Mouse (Mus musculus) hindbrain, embryonic 11.5 days (tissue): ENCODE data around the gene Catsperg1. TPM values are rescaled to one million over a fixed set of nuclear protein-coding genes. Genes with fewer than 3 reads are reported as not detected.
"Not testable (repeated sequence)": the region's sequence is repeated elsewhere in the genome, so short reads cannot be mapped to it uniquely, and the experiment has no call there.

ENCODE experiments used
- ATAC-seq: fragments of 200-750 bp; cut with Nextera tagmentation; 2 replicates; pipeline ENCODE4 v1.8.0; 2017; ENCODE audit warnings: mild to moderate bottlenecking, moderate TSS enrichment, moderate library complexity; ENCODE audit not compliant: low FRiP score
- DNase-seq: peaks from one replicate; pipeline ENCODE4 v3.0.0-alpha.2; 2015; ENCODE audit warnings: low spot score
- H3K27ac ChIP-seq: fragments of 300-500 bp; sonication (generic); 2 replicates; pipeline ENCODE4 v1.5.1; 2014; ENCODE audit warnings: mild to moderate bottlenecking, low read depth, low read length
- H3K27me3 ChIP-seq: fragments of 300-500 bp; sonication (generic); 2 replicates; pipeline ENCODE4 v1.6.1; 2014; ENCODE audit warnings: mild to moderate bottlenecking, low read length, moderate library complexity, mixed read lengths; ENCODE audit not compliant: control insufficient read depth, insufficient read depth
- H3K36me3 ChIP-seq: fragments of 300-500 bp; sonication (generic); 2 replicates; pipeline ENCODE4 v1.6.1; 2014; ENCODE audit warnings: mild to moderate bottlenecking, low read length, moderate library complexity, mixed read lengths; ENCODE audit not compliant: control insufficient read depth, insufficient read depth
- H3K4me1 ChIP-seq: fragments of 300-500 bp; sonication (generic); replicated peaks from 2 replicates; pipeline ENCODE4 v1.6.1; 2014; ENCODE audit warnings: low read length, mixed read lengths; ENCODE audit not compliant: control insufficient read depth, insufficient read depth
- H3K4me2 ChIP-seq: fragments of 300-500 bp; sonication (generic); replicated peaks from 2 replicates; pipeline ENCODE4 v1.6.1; 2014; ENCODE audit warnings: mild to moderate bottlenecking, low read depth, low read length
- H3K4me3 ChIP-seq: fragments of 300-500 bp; sonication (generic); 2 replicates; pipeline ENCODE4 v1.5.1; 2014; ENCODE audit warnings: low read depth, low read length
- H3K9ac ChIP-seq: fragments of 300-500 bp; sonication (generic); 2 replicates; pipeline ENCODE4 v1.6.1; 2014; ENCODE audit warnings: low read depth, low read length
- H3K9me3 ChIP-seq: fragments of 300-500 bp; sonication (generic); 2 replicates; pipeline ENCODE4 v1.6.1; 2016; ENCODE audit warnings: low read length; ENCODE audit not compliant: control insufficient read depth
- WGBS: fragments of 180-500 bp; shearing (Covaris S2); extraction: QIAGEN DNeasy Blood & Tissue Kit; methylation state at CpG from one replicate; pipeline ENCODE4 v1.1.7; 2014; 5-methylcytosine and 5-hydroxymethylcytosine counted together
- polyA plus RNA-seq: library from polyadenylated mRNA; unstranded; fragments of >200 nt; fragmentation: Nextera tagmentation; extraction: Ambion mirVana; gene quantifications from 2 replicates; pipeline ENCODE4 v1.2.1, GENCODE M21; 2014

Gene Catsperg1
- polyA plus RNA-seq, 1 experiment from 2014 or later = 0.51 TPM

- H3K4me2 ChIP-seq, H3K27ac ChIP-seq, H3K4me3 ChIP-seq: not testable (repeated sequence)
These were observed 32.5 kb downstream of the Catsperg1 start for GRCm38 (mm10) chr7:29181323-29181722.

GRCm38 (mm10) chr7:29180854-29181236, 33.0 kb downstream of the Catsperg1 start:
- Histone ChIP-seq H3K27ac (no peak overlapping the region), H3K4me3 (peak overlapping the region; percentile 89), H3K4me2 (peak overlapping the region; percentile 80), H3K36me3 (no peaks in the 10 kb centered on the region), H3K4me1 (peaks cover 6% of the 10 kb centered on the region; the same call in 1 of the 2 replicates), H3K9ac (no peak overlapping the region), H3K27me3 (no peaks in the 10 kb centered on the region), H3K9me3 (no peaks in the 10 kb centered on the region)
- DNase-seq (no peak), ATAC-seq (peak; percentile 52)
- WGBS = 42% methylated on average over 5 of the region's 5 CpGs

More at GRCm38 (mm10) chr7:29181323-29181722, 32.5 kb downstream of the Catsperg1 start:
- not testable (repeated sequence) for H3K36me3 ChIP-seq, H3K9me3 ChIP-seq, H3K4me1 ChIP-seq, ATAC-seq, H3K9ac ChIP-seq, H3K27me3 ChIP-seq, DNase-seq
- 90% methylated on average over 4 of the region's 4 CpGs for WGBS

GRCm38 (mm10) chr7:29180077-29180853, 33.6 kb downstream of the Catsperg1 start, which contains the start of gene Psmd8:
Psmd8 (minus strand) TSS chr7:29180701.
- Histone ChIP-seq H3K4me3 (peak within 1 kb of the TSS; percentile 89), H3K27ac (peak within 1 kb of the TSS; percentile 58; the same call in 1 of the 2 replicates), H3K36me3 (no peaks in the 10 kb centered on the region), H3K4me1 (peaks cover 6% of the 10 kb centered on the region; the same call in 1 of the 2 replicates), H3K4me2 (peak within 1 kb of the TSS; percentile 80), H3K9me3 (no peaks in the 10 kb centered on the region), H3K27me3 (no peaks in the 10 kb centered on the region), H3K9ac (peak within 1 kb of the TSS; percentile 84)
- DNase-seq = peak; percentile 96
- under 1% methylated on average over 62 of the region's 62 CpGs for WGBS
- peak; percentile 96 for ATAC-seq

- Histone ChIP-seq H3K4me2 (peak overlapping the region; percentile 80), H3K9me3 (no peaks in the 10 kb centered on the region), H3K27me3 (no peaks in the 10 kb centered on the region), H3K36me3 (no peaks in the 10 kb centered on the region), H3K27ac (no peak overlapping the region), H3K4me1 (peaks cover 6% of the 10 kb centered on the region; the same call in 1 of the 2 replicates), H3K4me3 (peak overlapping the region; percentile 89), H3K9ac (peak overlapping the region; percentile 84; the same call in 1 of the 2 replicates)
- DNase-seq (no peak), ATAC-seq (no peak)
- WGBS = 69% methylated on average over 7 of the region's 7 CpGs
These were observed 34.5 kb downstream of the Catsperg1 start for GRCm38 (mm10) chr7:29179323-29179722.

GRCm38 (mm10) chr7:29178106-29178505, 35.7 kb downstream of the Catsperg1 start:
- DNase-seq = no peak
- no peak overlapping the region for H3K27ac ChIP-seq
- H3K36me3 ChIP-seq = peaks cover 5% of the 10 kb centered on the region; the same call in 1 of the 2 replicates
- H3K4me2 ChIP-seq = no peak overlapping the region
- H3K9me3 ChIP-seq = no peaks in the 10 kb centered on the region
- peaks cover 6% of the 10 kb centered on the region; the same call in 1 of the 2 replicates for H3K4me1 ChIP-seq
- peaks cover 11% of the 10 kb centered on the region for H3K27me3 ChIP-seq
- no peak overlapping the region for H3K9ac ChIP-seq
- H3K4me3 ChIP-seq = 0 out of 2 replicates have a peak overlapping the region, but pooled peaks have one; percentile 8
- no peak for ATAC-seq
- WGBS = 89% methylated on average over 4 of the region's 4 CpGs

- Histone ChIP-seq H3K4me3 (no peak overlapping the region), H3K4me1 (peaks cover 12% of the 10 kb centered on the region), H3K9ac (0 out of 2 replicates have a peak overlapping the region, but pooled peaks have one; percentile 19), H3K27me3 (peaks cover 33% of the 10 kb centered on the region), H3K9me3 (no peaks in the 10 kb centered on the region), H3K4me2 (no peak overlapping the region), H3K27ac (no peak overlapping the region), H3K36me3 (peaks cover 8% of the 10 kb centered on the region; the same call in 1 of the 2 replicates)
- WGBS = 22% methylated on average over 27 of the region's 32 CpGs
- DNase-seq (peak; percentile 32), ATAC-seq (no peak)
These were observed 41.3 kb downstream of the Catsperg1 start for GRCm38 (mm10) chr7:29172390-29173016.

- Histone ChIP-seq H3K9ac (peak overlapping the region; percentile 40), H3K4me3 (peak overlapping the region; percentile 73), H3K36me3 (peaks cover 8% of the 10 kb centered on the region; the same call in 1 of the 2 replicates), H3K9me3 (no peaks in the 10 kb centered on the region), H3K4me1 (peaks cover 12% of the 10 kb centered on the region), H3K4me2 (peak overlapping the region; percentile 81), H3K27ac (no peak overlapping the region), H3K27me3 (peaks cover 35% of the 10 kb centered on the region)
- peak; percentile 35 for DNase-seq
- no peak for ATAC-seq
- 7% methylated on average over 34 of the region's 34 CpGs for WGBS
These were observed 42.2 kb downstream of the Catsperg1 start for GRCm38 (mm10) chr7:29171562-29172097.

GRCm38 (mm10) chr7:29170755-29171561, 42.9 kb downstream of the Catsperg1 start:
- Histone ChIP-seq H3K4me1 (peaks cover 12% of the 10 kb centered on the region), H3K27me3 (peaks cover 35% of the 10 kb centered on the region), H3K27ac (0 out of 2 replicates have a peak overlapping the region, but pooled peaks have one; percentile 17), H3K4me2 (peak overlapping the region; percentile 81), H3K4me3 (peak overlapping the region; percentile 73), H3K9ac (peak overlapping the region; percentile 40), H3K9me3 (no peaks in the 10 kb centered on the region), H3K36me3 (peaks cover 8% of the 10 kb centered on the region; the same call in 1 of the 2 replicates)
- 1% methylated on average over 42 of the region's 43 CpGs for WGBS
- DNase-seq (peak; percentile 57), ATAC-seq (no peak)
